Mouse (Mus musculus): ENCODE measurements around the gene Rnh1.

Rnh1 gene

GRCm38 (mm10) chr7:141205504-141205903, 32.8 kb upstream of the Rnh1 start:
- DNase-seq (ENCODE audit: low spot score in 2 of 2): no peak

- DNase-seq (ENCODE audit: low spot score in 2 of 2): no peak
Observed at GRCm38 (mm10) chr7:141204546-141204945, 31.9 kb upstream of the Rnh1 start.

GRCm38 (mm10) chr7:141198121-141198520, 25.5 kb upstream of the Rnh1 start:
- DNase-seq (ENCODE audit: low spot score in 2 of 2): no peak

- DNase-seq (ENCODE audit: low spot score in 2 of 2): no peak
Observed at GRCm38 (mm10) chr7:141196619-141197282, 24.1 kb upstream of the Rnh1 start.

- no peak for DNase-seq (ENCODE audit: low spot score in 2 of 2)
Observed at GRCm38 (mm10) chr7:141195754-141196153, 23.1 kb upstream of the Rnh1 start.

- peak; percentile 83 to 85 for DNase-seq (ENCODE audit: low spot score in 2 of 2)
Observed at GRCm38 (mm10) chr7:141194830-141195229, 22.2 kb upstream of the Rnh1 start.

GRCm38 (mm10) chr7:141194409-141194808, 21.8 kb upstream of the Rnh1 start:
- DNase-seq (ENCODE audit: low spot score in 2 of 2): no peak

- peak; percentile 95 to 96 for DNase-seq (ENCODE audit: low spot score in 2 of 2)
Observed at GRCm38 (mm10) chr7:141193948-141194347, 21.3 kb upstream of the Rnh1 start, which contains the start of the genes Hras and Lrrc56. TSS of gene Hras (minus strand) at chr7:141194005. TSS of gene Lrrc56 (plus strand) at chr7:141194157.

GRCm38 (mm10) chr7:141193348-141193856, 20.7 kb upstream of the Rnh1 start:
- DNase-seq (ENCODE audit: low spot score in 2 of 2): no peak

- peak in 1 of 2 experiments; percentile 37 for DNase-seq (ENCODE audit: low spot score in 2 of 2)
Observed at GRCm38 (mm10) chr7:141192776-141193347, 20.2 kb upstream of the Rnh1 start.

GRCm38 (mm10) chr7:141191796-141192685, 19.4 kb upstream of the Rnh1 start:
- DNase-seq (ENCODE audit: low spot score in 2 of 2): no peak

GRCm38 (mm10) chr7:141191036-141191435, 18.4 kb upstream of the Rnh1 start:
- no peak for DNase-seq (ENCODE audit: low spot score in 2 of 2)

GRCm38 (mm10) chr7:141190220-141190619, 17.6 kb upstream of the Rnh1 start:
- DNase-seq (ENCODE audit: low spot score in 2 of 2): no peak

GRCm38 (mm10) chr7:141188733-141189132, 16.1 kb upstream of the Rnh1 start:
- DNase-seq (ENCODE audit: low spot score in 2 of 2): no peak

- no peak for DNase-seq (ENCODE audit: low spot score in 2 of 2)
Observed at GRCm38 (mm10) chr7:141188194-141188593, 15.5 kb upstream of the Rnh1 start.

GRCm38 (mm10) chr7:141176173-141176572, 3.5 kb upstream of the Rnh1 start:
- DNase-seq (ENCODE audit: low spot score in 2 of 2): peak; percentile 82 to 84

GRCm38 (mm10) chr7:141175068-141175467, 2.4 kb upstream of the Rnh1 start:
- no peak for DNase-seq (ENCODE audit: low spot score in 2 of 2)

GRCm38 (mm10) chr7:141173323-141173850, 730 bp upstream of the Rnh1 start:
- no peak for DNase-seq (ENCODE audit: low spot score in 2 of 2)

- DNase-seq (ENCODE audit: low spot score in 2 of 2): no peak
Observed at GRCm38 (mm10) chr7:141169866-141170265, 2.8 kb downstream of the Rnh1 start.

- no peak for DNase-seq (ENCODE audit: low spot score in 2 of 2)
Observed at GRCm38 (mm10) chr7:141169300-141169699, 3.4 kb downstream of the Rnh1 start.

- DNase-seq (ENCODE audit: low spot score in 2 of 2): peak; percentile 55 to 71
Observed at GRCm38 (mm10) chr7:141168518-141168953, 4.1 kb downstream of the Rnh1 start.

Measured in right cerebral cortex, postnatal 36 days (tissue).